Mouse (Mus musculus): ENCODE measurements around the gene Gm12790. TPM values are rescaled to one million over a fixed set of nuclear protein-coding genes. Genes with fewer than 3 reads are reported as not detected.
"Not testable (repeated sequence)": the region's sequence is repeated elsewhere in the genome, so short reads cannot be mapped to it uniquely, and the experiment has no call there.

The Gm12790 gene
- not detected in 2 replicates for polyA plus RNA-seq (2011; ENCODE audit: insufficient read depth, insufficient read length, low read depth, missing spikeins)

DNA sequence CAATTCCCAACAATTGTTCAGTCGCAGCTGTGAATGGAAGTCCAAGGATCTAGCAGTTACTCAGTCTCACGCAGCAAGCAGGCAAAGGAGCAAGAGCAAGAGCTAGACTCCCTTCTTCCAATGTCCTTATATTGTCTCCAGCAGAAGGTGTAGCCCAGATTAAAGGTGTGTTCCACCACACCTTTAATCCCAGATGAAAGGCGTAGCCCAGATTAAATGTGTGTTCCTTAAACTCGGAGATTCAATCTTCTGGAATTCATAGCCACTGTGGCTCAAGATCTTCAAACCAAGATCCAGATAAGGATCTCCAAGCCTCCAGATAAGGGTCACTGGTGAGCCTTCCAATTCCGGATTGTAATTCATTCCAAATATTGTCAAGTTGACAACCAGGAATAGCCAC lies at the start of gene Gm12790:
TSS of gene Gm12790 (minus strand) at position 101 of the 400 bp plus-strand sequence.
- H3K27ac ChIP-seq (ENCODE audit: insufficient read depth, low read length); H3K4me3 ChIP-seq (ENCODE audit: low read depth, low read length); H3K36me3 ChIP-seq (ENCODE audit: control insufficient read depth, insufficient read depth, low read length, poor library complexity, severe bottlenecking); H3K27me3 ChIP-seq (ENCODE audit: control insufficient read depth, insufficient read depth, low read length, poor library complexity, severe bottlenecking); H3K9me3 ChIP-seq (replicated peaks; ENCODE audit: control insufficient read depth, insufficient read depth, low read length, poor library complexity, severe bottlenecking); H3K4me1 ChIP-seq (ENCODE audit: control insufficient read depth, insufficient read depth, low read length); H3K9ac ChIP-seq (ENCODE audit: low read depth, poor library complexity, severe bottlenecking): not testable (repeated sequence)

DNA sequence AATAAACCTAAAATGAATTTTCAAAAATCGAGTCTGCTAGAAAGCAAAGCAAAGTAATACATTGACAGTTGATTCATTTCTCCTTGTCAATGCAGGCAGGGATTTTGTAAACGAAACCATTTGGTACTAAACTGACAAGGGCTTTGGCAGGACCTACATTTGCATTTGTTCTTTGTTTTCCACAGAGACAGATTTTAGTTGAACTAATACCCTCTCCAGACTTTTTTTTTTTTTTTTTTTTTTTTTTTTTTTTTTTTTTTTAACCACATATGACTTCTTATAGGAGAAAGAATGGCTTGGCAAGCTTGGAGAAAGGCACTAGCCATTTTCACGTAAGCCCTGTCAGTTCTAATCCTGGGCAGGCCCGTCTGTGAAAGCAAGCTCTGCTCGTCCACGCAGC lies 45.8 kb upstream of the Gm12790 start:
- TF ChIP-seq EP300 (IDR thresholded peaks at IDR 0.05; ENCODE audit: insufficient read depth, low read depth, low read length) (no peak), POLR2A (IDR thresholded peaks at IDR 0.05; ENCODE audit: insufficient read depth, low read length) (no peak), CTCF (IDR thresholded peaks at IDR 0.05; ENCODE audit: low read depth, low read length) (no peak)
- Histone ChIP-seq H3K27me3 (ENCODE audit: control insufficient read depth, insufficient read depth, low read length, poor library complexity, severe bottlenecking) (no peaks in the 10 kb centered on the region), H3K36me3 (ENCODE audit: control insufficient read depth, insufficient read depth, low read length, poor library complexity, severe bottlenecking) (no peaks in the 10 kb centered on the region), H3K9me3 (replicated peaks; ENCODE audit: control insufficient read depth, insufficient read depth, low read length, poor library complexity, severe bottlenecking) (no peaks in the 10 kb centered on the region), H3K9ac (ENCODE audit: low read depth, poor library complexity, severe bottlenecking) (no peak overlapping the region), H3K4me1 (ENCODE audit: control insufficient read depth, insufficient read depth, low read length) (no peaks in the 10 kb centered on the region), H3K4me3 (ENCODE audit: low read depth, low read length) (no peak overlapping the region), H3K27ac (ENCODE audit: insufficient read depth, low read length) (no peak overlapping the region)

DNA sequence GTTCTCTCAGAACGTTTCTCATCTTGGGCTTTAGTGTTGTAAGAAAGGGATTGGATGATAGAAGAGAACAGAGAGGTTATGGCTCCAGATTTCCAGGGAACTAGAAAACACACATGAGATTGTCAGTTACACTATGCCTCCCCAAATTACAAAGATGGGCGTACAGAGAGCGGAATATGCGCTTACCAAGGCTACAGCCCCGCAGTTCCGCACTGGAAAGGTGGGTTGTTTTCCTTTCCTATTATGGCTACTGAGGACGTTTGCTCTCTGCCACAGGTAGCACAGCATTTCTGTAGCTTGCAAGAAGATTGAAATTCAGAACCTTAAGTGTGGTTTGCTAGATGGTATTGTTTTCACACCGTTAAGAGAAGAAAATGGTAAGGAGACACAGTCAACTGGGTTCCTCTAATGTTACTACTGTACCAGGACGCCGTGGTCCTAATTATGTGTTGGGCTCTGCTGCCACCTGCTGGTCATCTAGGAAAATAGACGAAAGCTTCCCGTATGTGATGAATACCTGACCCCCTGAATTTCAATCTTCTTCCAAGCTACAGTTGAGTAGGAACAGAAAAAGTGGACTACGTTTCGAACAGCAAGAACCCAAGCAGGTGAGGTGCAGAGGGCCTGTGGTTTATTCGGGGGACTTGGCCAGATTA lies 17.5 kb upstream of the Gm12790 start:
- H3K4me3 ChIP-seq (ENCODE audit: low read depth, low read length) = no peak overlapping the region
- no peaks in the 10 kb centered on the region; the same call in 1 of the 2 replicates for H3K9me3 ChIP-seq (replicated peaks; ENCODE audit: control insufficient read depth, insufficient read depth, low read length, poor library complexity, severe bottlenecking)
- H3K27ac ChIP-seq (ENCODE audit: insufficient read depth, low read length) = no peak overlapping the region
- H3K4me1 ChIP-seq (ENCODE audit: control insufficient read depth, insufficient read depth, low read length) = peaks cover 2% of the 10 kb centered on the region
- no peak for TF ChIP-seq EP300 (IDR thresholded peaks at IDR 0.05; ENCODE audit: insufficient read depth, low read depth, low read length)
- peak; percentile 23 for TF ChIP-seq CTCF (IDR thresholded peaks at IDR 0.05; ENCODE audit: low read depth, low read length)
- no peaks in the 10 kb centered on the region for H3K27me3 ChIP-seq (ENCODE audit: control insufficient read depth, insufficient read depth, low read length, poor library complexity, severe bottlenecking)
- H3K9ac ChIP-seq (ENCODE audit: low read depth, poor library complexity, severe bottlenecking) = no peak overlapping the region
- no peaks in the 10 kb centered on the region for H3K36me3 ChIP-seq (ENCODE audit: control insufficient read depth, insufficient read depth, low read length, poor library complexity, severe bottlenecking)

DNA sequence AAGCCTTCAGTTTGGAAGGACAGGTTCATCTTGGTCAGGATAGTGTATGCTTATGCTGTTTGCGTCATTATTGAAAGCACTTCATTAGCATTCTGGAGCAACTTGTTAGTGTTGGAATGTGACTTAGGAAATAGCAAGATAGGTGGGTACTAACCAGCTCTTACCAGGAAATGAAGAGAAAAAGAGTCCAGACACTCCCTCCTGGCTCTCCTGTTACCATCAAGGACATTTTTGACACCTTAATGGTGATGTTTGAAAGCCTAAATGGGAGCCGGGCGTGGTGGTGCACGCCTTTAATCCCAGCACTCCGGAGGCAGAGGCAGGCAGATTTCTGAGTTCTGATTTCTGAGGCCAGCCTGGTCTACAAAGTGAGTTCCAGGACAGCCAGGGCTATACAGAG lies 16.6 kb upstream of the Gm12790 start:
- TF ChIP-seq POLR2A (IDR thresholded peaks at IDR 0.05; ENCODE audit: insufficient read depth, low read length) (no peak), CTCF (IDR thresholded peaks at IDR 0.05; ENCODE audit: low read depth, low read length) (no peak), EP300 (IDR thresholded peaks at IDR 0.05; ENCODE audit: insufficient read depth, low read depth, low read length) (no peak)
- Histone ChIP-seq H3K4me3 (ENCODE audit: low read depth, low read length) (no peak overlapping the region), H3K27ac (ENCODE audit: insufficient read depth, low read length) (no peak overlapping the region), H3K9ac (ENCODE audit: low read depth, poor library complexity, severe bottlenecking) (no peak overlapping the region), H3K36me3 (ENCODE audit: control insufficient read depth, insufficient read depth, low read length, poor library complexity, severe bottlenecking) (no peaks in the 10 kb centered on the region), H3K4me1 (ENCODE audit: control insufficient read depth, insufficient read depth, low read length) (peaks cover 2% of the 10 kb centered on the region), H3K27me3 (ENCODE audit: control insufficient read depth, insufficient read depth, low read length, poor library complexity, severe bottlenecking) (no peaks in the 10 kb centered on the region), H3K9me3 (replicated peaks; ENCODE audit: control insufficient read depth, insufficient read depth, low read length, poor library complexity, severe bottlenecking) (no peaks in the 10 kb centered on the region)

DNA sequence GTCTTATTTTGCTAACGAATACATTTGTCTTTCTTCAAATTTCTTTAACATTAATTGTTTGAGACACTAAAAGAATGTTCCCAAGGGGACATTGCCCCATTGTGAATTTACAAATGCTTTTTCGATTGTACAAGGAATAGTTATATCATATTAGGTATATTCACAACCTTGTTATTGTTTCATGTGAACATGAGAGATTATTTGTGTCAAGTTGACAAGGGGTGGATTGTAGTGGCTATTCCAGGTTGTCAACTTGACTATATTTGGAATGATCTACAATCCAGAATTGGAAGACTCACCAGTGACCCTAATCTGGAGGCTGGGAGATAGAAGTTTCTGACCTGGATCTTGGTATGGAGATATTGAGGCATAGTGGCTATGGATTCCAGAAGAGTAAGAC lies 5.5 kb upstream of the Gm12790 start, which contains the start of gene Gm12789:
TSS of gene Gm12789 (plus strand) at position 301 of the 400 bp plus-strand sequence.
- not testable (repeated sequence) for H3K4me3 ChIP-seq (ENCODE audit: low read depth, low read length); H3K9ac ChIP-seq (ENCODE audit: low read depth, poor library complexity, severe bottlenecking)

DNA sequence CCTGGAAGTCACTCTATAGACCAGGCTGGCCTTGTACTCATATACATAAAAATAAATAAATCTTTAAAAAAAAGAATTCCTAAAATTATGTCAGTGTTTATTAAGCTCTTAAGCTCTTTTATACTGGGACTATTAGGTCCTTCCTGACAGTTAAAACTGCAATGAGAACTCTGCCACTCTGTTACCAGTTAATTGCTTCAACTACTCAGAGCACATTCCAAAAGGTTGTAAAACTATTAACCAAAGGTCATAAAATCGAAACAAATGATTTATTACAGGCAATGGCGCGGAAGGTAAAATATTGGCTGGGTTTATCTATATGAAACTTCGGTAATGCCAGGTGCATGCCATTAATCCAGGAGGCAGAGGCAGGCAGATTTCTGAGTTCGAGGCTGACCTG lies 4.8 kb upstream of the Gm12790 start:
- Histone ChIP-seq H3K27me3 (ENCODE audit: control insufficient read depth, insufficient read depth, low read length, poor library complexity, severe bottlenecking) (no peaks in the 10 kb centered on the region), H3K4me1 (ENCODE audit: control insufficient read depth, insufficient read depth, low read length) (no peaks in the 10 kb centered on the region), H3K27ac (ENCODE audit: insufficient read depth, low read length) (no peak overlapping the region), H3K4me3 (ENCODE audit: low read depth, low read length) (no peak overlapping the region), H3K9me3 (replicated peaks; ENCODE audit: control insufficient read depth, insufficient read depth, low read length, poor library complexity, severe bottlenecking) (no peaks in the 10 kb centered on the region; the same call in 1 of the 2 replicates), H3K36me3 (ENCODE audit: control insufficient read depth, insufficient read depth, low read length, poor library complexity, severe bottlenecking) (no peaks in the 10 kb centered on the region), H3K9ac (ENCODE audit: low read depth, poor library complexity, severe bottlenecking) (no peak overlapping the region)
- TF ChIP-seq POLR2A (IDR thresholded peaks at IDR 0.05; ENCODE audit: insufficient read depth, low read length) = no peak
- no peak for TF ChIP-seq EP300 (IDR thresholded peaks at IDR 0.05; ENCODE audit: insufficient read depth, low read depth, low read length)
- TF ChIP-seq CTCF (IDR thresholded peaks at IDR 0.05; ENCODE audit: low read depth, low read length) = no peak

More for the DNA sequence above, 5.5 kb upstream of the Gm12790 start, which contains the start of gene Gm12789:
- H3K27ac ChIP-seq (ENCODE audit: insufficient read depth, low read length); H3K9me3 ChIP-seq (replicated peaks; ENCODE audit: control insufficient read depth, insufficient read depth, low read length, poor library complexity, severe bottlenecking); H3K36me3 ChIP-seq (ENCODE audit: control insufficient read depth, insufficient read depth, low read length, poor library complexity, severe bottlenecking); H3K27me3 ChIP-seq (ENCODE audit: control insufficient read depth, insufficient read depth, low read length, poor library complexity, severe bottlenecking); H3K4me1 ChIP-seq (ENCODE audit: control insufficient read depth, insufficient read depth, low read length): not testable (repeated sequence)

DNA sequence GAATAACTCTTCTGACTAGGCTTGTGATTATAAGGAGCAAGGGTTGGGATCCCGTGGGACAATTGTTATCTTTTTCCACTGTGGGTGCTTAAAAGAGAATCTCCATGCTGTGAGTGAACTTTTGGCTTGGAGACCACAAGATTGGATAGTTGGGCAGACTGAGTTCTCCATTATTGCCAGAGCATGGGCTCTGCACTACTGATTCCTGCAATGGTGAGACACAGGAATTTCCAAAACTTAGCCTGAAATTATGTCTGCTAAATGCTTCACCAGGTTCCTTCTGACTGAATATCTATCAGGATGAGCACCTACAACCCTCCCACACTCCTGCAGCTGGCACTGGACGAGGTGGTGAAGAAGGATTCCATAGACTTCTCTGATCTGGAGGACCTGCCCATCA lies 40.7 kb downstream of the Gm12790 start, which contains the start of gene Gm12794:
TSS of gene Gm12794 (plus strand) at position 301 of the 400 bp plus-strand sequence.
- H3K9ac ChIP-seq (ENCODE audit: low read depth, poor library complexity, severe bottlenecking); H3K36me3 ChIP-seq (ENCODE audit: control insufficient read depth, insufficient read depth, low read length, poor library complexity, severe bottlenecking); H3K9me3 ChIP-seq (replicated peaks; ENCODE audit: control insufficient read depth, insufficient read depth, low read length, poor library complexity, severe bottlenecking); H3K27me3 ChIP-seq (ENCODE audit: control insufficient read depth, insufficient read depth, low read length, poor library complexity, severe bottlenecking); H3K4me3 ChIP-seq (ENCODE audit: low read depth, low read length); H3K4me1 ChIP-seq (ENCODE audit: control insufficient read depth, insufficient read depth, low read length); H3K27ac ChIP-seq (ENCODE audit: insufficient read depth, low read length): not testable (repeated sequence)
